Comparison of ENCODE assay signal across 23 mouse cellular contexts in genomic region chr1:120759380-120759779, GRCm38 (mm10).
"Had no signal": no experiment of that assay in that cellular context is flagged by ENCODE, and none has a peak within 500 bp of the region (broad histone marks: within the 10 kb centered on the region; RNA-seq: fewer than 3 reads in every experiment).

No protein-coding gene starts in this region.

- ATAC-seq: hindbrain, embryonic 16.5 days; inflammation-experienced regulatory T-cells, adult 6 months; intestine, embryonic 15.5 days; intestine, postnatal 0 days; liver, embryonic 12.5 days had no signal

- H3K27ac ChIP-seq: hindbrain, embryonic 10.5 days; hindbrain, embryonic 12.5 days; hindbrain, embryonic 14.5 days; intestine, embryonic 15.5 days; layer of hippocampus, adult 2 months; left cerebral cortex, adult 2 months; limb, embryonic 12.5 days; liver, embryonic 12.5 days; liver, embryonic 14.5 days had no signal

- H3K4me3 ChIP-seq: heart, adult 2 months; heart, embryonic 10.5 days; heart, embryonic 12.5 days; hindbrain, embryonic 10.5 days; hindbrain, embryonic 12.5 days; intestine, embryonic 15.5 days; layer of hippocampus, adult 2 months; left cerebral cortex, adult 2 months; limb, embryonic 10.5 days; limb, embryonic 12.5 days; liver, embryonic 12.5 days had no signal

- H3K4me1 ChIP-seq: intestine, embryonic 15.5 days; liver, embryonic 12.5 days had no signal

- H3K4me2 ChIP-seq: heart, embryonic 12.5 days; hindbrain, embryonic 12.5 days; hindbrain, embryonic 14.5 days; intestine, embryonic 15.5 days; limb, embryonic 12.5 days; liver, embryonic 12.5 days had no signal

- DNase-seq: heart, postnatal 4 days; kidney, adult 18-20 months; kidney, adult 8-10 months; kidney, postnatal 10 days; kidney, postnatal 25 days; kidney, postnatal 4 days; liver had no signal

- H3K27me3 ChIP-seq: heart, embryonic 12.5 days; hindbrain, embryonic 12.5 days; intestine, embryonic 15.5 days; liver, embryonic 12.5 days had no signal

- H3K36me3 ChIP-seq: heart, embryonic 10.5 days; heart, embryonic 12.5 days; hindbrain, embryonic 10.5 days; hindbrain, embryonic 12.5 days; intestine, embryonic 15.5 days; limb, embryonic 10.5 days; limb, embryonic 12.5 days; liver, embryonic 12.5 days had no signal

- H3K9me3 ChIP-seq: heart, embryonic 10.5 days; heart, embryonic 12.5 days; hindbrain, embryonic 10.5 days; hindbrain, embryonic 12.5 days; intestine, embryonic 15.5 days; limb, embryonic 10.5 days; limb, embryonic 12.5 days; liver, embryonic 12.5 days had no signal

- H3K9ac ChIP-seq: heart, embryonic 12.5 days; hindbrain, embryonic 12.5 days; hindbrain, embryonic 14.5 days; intestine, embryonic 15.5 days; limb, embryonic 12.5 days; liver, embryonic 12.5 days; liver, embryonic 14.5 days had no signal
